In the genomic region with DNA sequence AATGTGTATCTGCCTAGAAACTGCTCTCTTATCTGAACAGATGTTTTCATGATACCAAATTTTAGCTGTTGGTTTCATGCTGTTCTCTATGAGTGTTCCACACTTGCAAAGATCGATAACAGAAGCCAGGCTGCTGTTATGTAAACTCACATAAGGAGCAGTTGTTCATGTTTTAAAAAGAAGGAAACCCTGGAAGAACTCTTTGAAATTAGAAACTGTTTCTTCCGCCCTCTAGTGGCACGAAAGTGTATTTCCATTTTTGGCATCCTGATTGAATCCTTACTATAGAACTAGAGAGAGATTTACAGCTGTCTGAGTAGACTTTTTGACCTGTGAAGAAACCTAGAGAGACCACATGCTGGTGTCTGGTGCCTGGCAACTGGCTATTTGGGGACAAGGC, we compare ENCODE assay signal across 7 mouse cellular contexts. TPM values are rescaled to one million over a fixed set of nuclear protein-coding genes. Genes with fewer than 3 reads are reported as not detected.
A peak's percentile ranks its signal among the peaks of the same experiment; 100 is the strongest.
DNase-seq lines count a peak whose midpoint lies in the region; ATAC-seq and TF ChIP-seq lines count a peak whose summit lies in the region.

No protein-coding gene starts in this region.

- H3K36me3 ChIP-seq in intestine, embryonic 14.5 days (ENCODE audit: control insufficient read depth, insufficient read depth, low read length): peaks cover 6% of the 10 kb centered on the region; the same call in 1 of the 2 replicates
- peaks cover 7% of the 10 kb centered on the region; the same call in 1 of the 2 replicates for H3K36me3 ChIP-seq in intestine, embryonic 15.5 days
- no peaks in the 10 kb centered on the region for H3K36me3 ChIP-seq in CH12.LX (replicated peaks in 1 of 2; ENCODE audit: control insufficient read depth in 1 of 2, insufficient read depth in 1 of 2, low read length in 1 of 2)

- no peaks in the 10 kb centered on the region for H3K9me3 ChIP-seq in intestine, embryonic 14.5 days (ENCODE audit: control insufficient read depth, low read length)
- no peaks in the 10 kb centered on the region for H3K9me3 ChIP-seq in intestine, embryonic 15.5 days
- H3K9me3 ChIP-seq in CH12.LX (replicated peaks; ENCODE audit: low read length): no peaks in the 10 kb centered on the region

- H3K27me3 ChIP-seq in intestine, embryonic 14.5 days (replicated peaks; ENCODE audit: control insufficient read depth, insufficient read depth, low read length): no peaks in the 10 kb centered on the region
- H3K27me3 ChIP-seq in intestine, embryonic 15.5 days (replicated peaks): no peaks in the 10 kb centered on the region
- H3K27me3 ChIP-seq in CH12.LX (replicated peaks): peaks cover 79% of the 10 kb centered on the region

- WGBS in intestine, embryonic 14.5 days: 7% methylated on average over 3 of the region's 3 CpGs
- under 1% methylated on average over 3 of the region's 3 CpGs for WGBS in intestine, embryonic 15.5 days

- H3K9ac ChIP-seq in intestine, embryonic 14.5 days (ENCODE audit: low read length): no peak overlapping the region
- H3K9ac ChIP-seq in intestine, embryonic 15.5 days: no peak overlapping the region
- H3K9ac ChIP-seq in CH12.LX (ENCODE audit: insufficient read depth, low read depth): no peak overlapping the region

- peak; percentile 71 for DNase-seq in intestine, embryonic 14.5 days (ENCODE audit: low spot score)
- DNase-seq in CH12.LX (ENCODE audit: extremely low read depth) (peak; percentile 29), ZHBTc4 (ENCODE audit: low read depth, low spot score) (peak; percentile 64)
- DNase-seq in layer of hippocampus, postnatal 14 days (ENCODE audit: low spot score in 2 of 2): peak; percentile 26 to 56
- no peak for DNase-seq in neural tube, embryonic 10.5 days (ENCODE audit: extremely low spot score, low spot score)
- DNase-seq in urinary bladder, postnatal 36 days (ENCODE audit: low spot score in 2 of 2): no peak

- no peak overlapping the region for H3K4me3 ChIP-seq in intestine, embryonic 14.5 days (ENCODE audit: low read depth, low read length)
- no peak overlapping the region for H3K4me3 ChIP-seq in intestine, embryonic 15.5 days (replicated peaks)
- no peak overlapping the region for H3K4me3 ChIP-seq in CH12.LX (replicated peaks in 1 of 3; ENCODE audit: low read depth in 2 of 3, low read length in 2 of 3, poor library complexity in 1 of 3)

- TF ChIP-seq POLR2A in CH12.LX (IDR thresholded peaks at IDR 0.05; ENCODE audit: low read depth, low read length): no peak

- no peak for ATAC-seq in intestine, embryonic 14.5 days (replicated peaks; ENCODE audit: low FRiP score, low TSS enrichment, low read depth)
- ATAC-seq in intestine, embryonic 15.5 days: no peak

- peak; percentile 45 to 62; a peak in 3 of 4 replicates for TF ChIP-seq CTCF in CH12.LX (conservative IDR thresholded peaks at IDR 0.05 in 1 of 2, IDR thresholded peaks at IDR 0.05 in 1 of 2; ENCODE audit: low read depth in 2 of 2, low read length in 2 of 2)

- in situ Hi-C loops in CH12.LX (cut with MboI; ENCODE audit: low pct_ligation_motif_present, low pct_unique_long_range_greater_than_20kb, low sequenced_read_pairs): no loop called here

- no peaks in the 10 kb centered on the region for H3K79me2 ChIP-seq in CH12.LX (replicated peaks; ENCODE audit: control insufficient read depth, extremely low read depth, insufficient read depth, poor library complexity, severe bottlenecking)

- no peak overlapping the region for H3K27ac ChIP-seq in intestine, embryonic 14.5 days (ENCODE audit: low read depth)
- H3K27ac ChIP-seq in intestine, embryonic 15.5 days: no peak overlapping the region
- no peak overlapping the region for H3K27ac ChIP-seq in CH12.LX (ENCODE audit: insufficient read depth, low read depth)

- no peak; the same call in none of the 2 replicates for TF ChIP-seq RAD21 in CH12.LX (IDR thresholded peaks at IDR 0.05; ENCODE audit: low read depth, low read length)

- no peak overlapping the region for H3K4me2 ChIP-seq in intestine, embryonic 14.5 days (ENCODE audit: low read length)
- no peak overlapping the region for H3K4me2 ChIP-seq in intestine, embryonic 15.5 days (replicated peaks)
- no peak overlapping the region for H3K4me2 ChIP-seq in CH12.LX (ENCODE audit: insufficient read depth, low read depth, poor library complexity, severe bottlenecking)

- TF ChIP-seq EP300 in CH12.LX (IDR thresholded peaks at IDR 0.05; ENCODE audit: low read length): no peak

- no peaks in the 10 kb centered on the region for H3K4me1 ChIP-seq in intestine, embryonic 14.5 days (replicated peaks; ENCODE audit: control insufficient read depth, insufficient read depth, low read length)
- H3K4me1 ChIP-seq in intestine, embryonic 15.5 days (replicated peaks): peaks cover 5% of the 10 kb centered on the region; the same call in 1 of the 2 replicates
- no peaks in the 10 kb centered on the region for H3K4me1 ChIP-seq in CH12.LX (ENCODE audit: control insufficient read depth in 1 of 2, insufficient read depth in 2 of 2)

- dilution Hi-C loops in CH12.LX (cut with MboI; ENCODE audit: extremely low pct_ligation_motif_present, extremely low pct_unique_long_range_greater_than_20kb, low sequenced_read_pairs): no loop called here

TF ChIP-seq in CH12.LX, 34 proteins besides CTCF, POLR2A, EP300 and RAD21:
- TF ChIP-seq UBTF (IDR thresholded peaks at IDR 0.05; ENCODE audit: low read depth, low read length) (no peak), JUND (conservative IDR thresholded peaks at IDR 0.05; ENCODE audit: low read depth, low read length) (no peak), SMC3 (IDR thresholded peaks at IDR 0.05; ENCODE audit: low read depth, low read length) (peak; percentile 11; the same call in 1 of the 2 replicates)
TF ChIP-seq in CH12.LX: peak in this region for 1.

RNA-seq across cellular contexts. Expression of a gene that starts 43.5 kb away (rescaled TPM):
- polyA plus RNA-seq in intestine, embryonic 14.5 days (2014; fragmentation: Nextera tagmentation; extraction: Ambion mirVana): 61.0 and 64.7 TPM in 2 replicates
- polyA plus RNA-seq in intestine, embryonic 15.5 days (2015; fragmentation: Nextera tagmentation; extraction: Ambion mirVana): 43.8 and 45.7 TPM in 2 replicates
- total RNA-seq in CH12.LX (2012; rRNA removed) (2.8 and 3.2 TPM in 2 replicates), CH12.LX (2014; rRNA removed) (10.9 and 11.3 TPM in 2 replicates)
- 27.2 and 29.3 TPM in 2 replicates for polyA plus RNA-seq in CH12.LX (2012; ENCODE audit: insufficient read length, low read depth)
- 100 to 1,000 TPM; 224 to 240 TPM for total RNA-seq in layer of hippocampus, postnatal 14 days (2021)

Comparison
In these comparisons a context has a peak if more than half of its experiments do, and no peak if none do; other contexts are left out.
1. DNase-seq: peak in intestine, embryonic 14.5 days (single experiment), CH12.LX (single experiment), ZHBTc4 (single experiment) and layer of hippocampus, postnatal 14 days (2 of 2); none in neural tube, embryonic 10.5 days (single experiment) and urinary bladder, postnatal 36 days (0 of 2).